In genomic region chr3:79674641-79675040, GRCm38 (mm10) we compare ENCODE assay signal across 18 mouse cellular contexts.
"Had no signal": no experiment of that assay in that cellular context is flagged by ENCODE, and none has a peak within 500 bp of the region (broad histone marks: within the 10 kb centered on the region; RNA-seq: fewer than 3 reads in every experiment).

No protein-coding gene starts in this region.

- H3K27ac ChIP-seq: midbrain, embryonic 10.5 days; midbrain, embryonic 12.5 days; neural tube, embryonic 13.5 days; neural tube, embryonic 15.5 days; stomach, embryonic 15.5 days; stomach, postnatal 0 days had no signal

- DNase-seq: lung, adult 18-20 months; lung, embryonic 14.5 days; lung, postnatal 10 days; lung, postnatal 4 days; midbrain, embryonic 14.5 days; retina, postnatal 1 day; right cerebral cortex, adult 18-20 months; right cerebral cortex, postnatal 25 days; thymus, adult 2 months; thymus, postnatal 25 days; thymus, postnatal 4 days had no signal

- H3K4me3 ChIP-seq: midbrain, embryonic 10.5 days; midbrain, embryonic 12.5 days; myocyte; neural tube, embryonic 13.5 days; neural tube, embryonic 15.5 days; stomach, embryonic 15.5 days had no signal
